Mouse (Mus musculus): Measurements from ENCODE around the gene Naaladl2. TPM values are rescaled to one million over a fixed set of nuclear protein-coding genes. Genes with fewer than 3 reads are reported as not detected.

The Naaladl2 gene
- total RNA-seq (2012; rRNA removed) (0.13 TPM in 2 replicates), total RNA-seq (2014; rRNA removed) (not detected in 2 replicates), polyA plus RNA-seq (2012; ENCODE audit: insufficient read length, low read depth) (not detected in 2 replicates)

DNA sequence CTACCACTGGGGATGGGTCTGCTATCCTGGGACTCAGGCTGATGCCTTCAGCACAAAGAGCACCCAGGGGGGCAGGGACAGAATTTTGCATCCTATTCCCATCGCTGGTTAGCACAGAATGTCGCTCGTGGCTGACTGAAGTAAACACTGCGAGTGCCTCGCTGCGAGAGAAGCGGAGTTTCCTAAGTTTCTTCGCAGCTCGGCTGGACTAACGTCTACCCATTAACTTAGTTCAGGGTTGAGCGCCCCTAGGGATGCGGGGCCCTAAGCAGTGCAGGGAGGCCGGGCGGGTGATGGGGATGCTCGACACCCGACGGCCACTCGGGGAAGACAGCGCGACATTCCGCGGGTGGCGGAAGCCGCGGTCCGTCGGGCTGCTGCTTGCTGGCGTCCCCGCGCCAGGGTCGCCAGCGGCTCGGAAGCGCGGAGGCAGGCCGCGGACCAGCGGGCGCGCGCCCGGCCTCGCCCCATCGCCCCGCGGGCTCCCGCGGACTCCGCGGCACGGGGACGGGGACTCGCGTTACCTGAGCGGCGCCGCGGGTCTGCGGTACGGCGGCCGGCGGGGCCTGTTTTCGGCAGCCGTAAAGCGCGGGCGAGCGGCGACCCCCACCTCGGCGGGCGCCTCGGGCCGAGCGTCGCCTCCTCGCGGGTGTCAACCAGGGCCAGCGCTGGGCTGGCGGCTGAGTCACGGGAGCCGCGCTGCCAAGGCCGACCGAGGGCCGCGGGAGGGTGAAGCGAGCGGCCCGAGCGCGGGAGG is at the start of gene Naaladl2:
Naaladl2 (minus strand) TSS at position 707 of the 757 bp plus-strand sequence.
- no peaks in the 10 kb centered on the region for H3K27me3 ChIP-seq (replicated peaks)
- H3K4me3 ChIP-seq (replicated peaks in 1 of 3; ENCODE audit: low read depth in 2 of 3, low read length in 2 of 3, poor library complexity in 1 of 3) = no peak within 1 kb of the TSS
- no peaks in the 10 kb centered on the region for H3K36me3 ChIP-seq (replicated peaks in 1 of 2; ENCODE audit: control insufficient read depth in 1 of 2, insufficient read depth in 1 of 2, low read length in 1 of 2)
- no peak within 1 kb of the TSS for H3K27ac ChIP-seq (ENCODE audit: insufficient read depth, low read depth)
- no peak within 1 kb of the TSS for H3K4me2 ChIP-seq (ENCODE audit: insufficient read depth, low read depth, poor library complexity, severe bottlenecking)
- H3K9ac ChIP-seq (ENCODE audit: insufficient read depth, low read depth) = no peak within 1 kb of the TSS
- no peaks in the 10 kb centered on the region for H3K4me1 ChIP-seq (ENCODE audit: control insufficient read depth in 1 of 2, insufficient read depth in 2 of 2)
- in situ Hi-C loops (cut with MboI; ENCODE audit: low pct_ligation_motif_present, low pct_unique_long_range_greater_than_20kb, low sequenced_read_pairs) (no loop called here), dilution Hi-C loops (cut with MboI; ENCODE audit: extremely low pct_ligation_motif_present, extremely low pct_unique_long_range_greater_than_20kb, low sequenced_read_pairs) (no loop called here)
- H3K9me3 ChIP-seq (replicated peaks; ENCODE audit: low read length) = peaks cover 41% of the 10 kb centered on the region
- TF ChIP-seq RAD21 (IDR thresholded peaks at IDR 0.05; ENCODE audit: low read depth, low read length) (no peak), MYC (IDR thresholded peaks at IDR 0.05; ENCODE audit: low read depth, low read length) (no peak), ZMIZ1 (IDR thresholded peaks at IDR 0.05; ENCODE audit: low read depth, low read length) (no peak), SMC3 (IDR thresholded peaks at IDR 0.05; ENCODE audit: low read depth, low read length) (no peak), E2F4 (IDR thresholded peaks at IDR 0.05; ENCODE audit: insufficient replicate concordance, low read depth, low read length) (no peak), GABPA (IDR thresholded peaks at IDR 0.05; ENCODE audit: insufficient replicate concordance, low read depth, low read length) (no peak), SIN3A (IDR thresholded peaks at IDR 0.05; ENCODE audit: low read length) (no peak), CTCF (conservative IDR thresholded peaks at IDR 0.05 in 1 of 2, IDR thresholded peaks at IDR 0.05 in 1 of 2; ENCODE audit: low read depth in 2 of 2, low read length in 2 of 2) (no peak)
- DNase-seq (ENCODE audit: extremely low read depth) = no peak
- H3K79me2 ChIP-seq (replicated peaks; ENCODE audit: control insufficient read depth, extremely low read depth, insufficient read depth, poor library complexity, severe bottlenecking) = no peaks in the 10 kb centered on the region

DNA sequence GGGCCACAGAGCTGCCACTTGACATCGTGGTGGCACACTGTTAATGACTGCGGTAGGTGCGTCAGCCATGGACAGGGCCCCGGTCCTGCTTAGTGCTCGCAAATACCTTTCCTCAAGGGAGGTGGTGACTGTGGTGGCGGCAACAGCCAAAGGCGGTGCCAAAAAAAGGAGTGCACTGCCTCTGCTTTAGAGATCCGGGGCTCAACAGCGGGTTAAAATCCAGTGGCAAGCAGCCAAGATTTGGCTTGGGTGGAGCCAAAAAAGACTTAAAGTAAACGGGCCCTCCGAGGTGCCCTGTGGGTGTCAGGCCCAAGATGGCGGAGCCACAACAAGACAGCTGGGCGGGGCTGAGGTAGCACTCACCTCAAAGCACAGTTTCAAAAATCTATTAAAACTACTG is 7.7 kb upstream of the Naaladl2 start:
- H3K27ac ChIP-seq (ENCODE audit: insufficient read depth, low read depth) = no peak overlapping the region
- H3K9me3 ChIP-seq (replicated peaks; ENCODE audit: low read length) = peaks cover 12% of the 10 kb centered on the region
- no peaks in the 10 kb centered on the region for H3K4me1 ChIP-seq (ENCODE audit: control insufficient read depth in 1 of 2, insufficient read depth in 2 of 2)
- H3K4me3 ChIP-seq (replicated peaks in 1 of 3; ENCODE audit: low read depth in 2 of 3, low read length in 2 of 3, poor library complexity in 1 of 3) = no peak overlapping the region
- no peaks in the 10 kb centered on the region for H3K36me3 ChIP-seq (replicated peaks in 1 of 2; ENCODE audit: control insufficient read depth in 1 of 2, insufficient read depth in 1 of 2, low read length in 1 of 2)
- no peaks in the 10 kb centered on the region for H3K79me2 ChIP-seq (replicated peaks; ENCODE audit: control insufficient read depth, extremely low read depth, insufficient read depth, poor library complexity, severe bottlenecking)
- H3K4me2 ChIP-seq (ENCODE audit: insufficient read depth, low read depth, poor library complexity, severe bottlenecking) = no peak overlapping the region
- no peak for TF ChIP-seq MXI1 (IDR thresholded peaks at IDR 0.05; ENCODE audit: low read depth, low read length)
- no peak for TF ChIP-seq MYC (IDR thresholded peaks at IDR 0.05; ENCODE audit: low read depth, low read length)
- TF ChIP-seq USF2 (conservative IDR thresholded peaks at IDR 0.05; ENCODE audit: low read depth, low read length) = no peak
- no peak for TF ChIP-seq ZNF384 (IDR thresholded peaks at IDR 0.05; ENCODE audit: low read depth, low read length)
- TF ChIP-seq POLR2A (IDR thresholded peaks at IDR 0.05; ENCODE audit: low read depth, low read length) = no peak
- TF ChIP-seq ZKSCAN1 (IDR thresholded peaks at IDR 0.05; ENCODE audit: borderline replicate concordance, low read depth, low read length) = no peak
- no peak for TF ChIP-seq MAFK (IDR thresholded peaks at IDR 0.05; ENCODE audit: insufficient replicate concordance, low read length)
- TF ChIP-seq MEF2A (IDR thresholded peaks at IDR 0.05; ENCODE audit: borderline replicate concordance, low read depth, low read length) = no peak
- TF ChIP-seq SMC3 (IDR thresholded peaks at IDR 0.05; ENCODE audit: low read depth, low read length) = no peak
- TF ChIP-seq ZMIZ1 (IDR thresholded peaks at IDR 0.05; ENCODE audit: low read depth, low read length) = no peak
- TF ChIP-seq POLR2AphosphoS2 (IDR thresholded peaks at IDR 0.05; ENCODE audit: low read depth, low read length) = no peak
- TF ChIP-seq TBP (conservative IDR thresholded peaks at IDR 0.05; ENCODE audit: low read depth, low read length) = no peak
- no peaks in the 10 kb centered on the region for H3K27me3 ChIP-seq (replicated peaks)
- no peak overlapping the region for H3K9ac ChIP-seq (ENCODE audit: insufficient read depth, low read depth)
- dilution Hi-C loops (cut with MboI; ENCODE audit: extremely low pct_ligation_motif_present, extremely low pct_unique_long_range_greater_than_20kb, low sequenced_read_pairs) (no loop called here), in situ Hi-C loops (cut with MboI; ENCODE audit: low pct_ligation_motif_present, low pct_unique_long_range_greater_than_20kb, low sequenced_read_pairs) (no loop called here)
- DNase-seq (ENCODE audit: extremely low read depth) = no peak

All from CH12.LX (cell line).